Mouse (Mus musculus): ENCODE results near the gene Nat10.

The Nat10 gene

GRCm38 (mm10) chr2:103746096-103746495 is 15.0 kb downstream of the Nat10 start:
- in situ Hi-C loops (cut with MboI, MseI) = loop anchor here (5.0 kb wide), 1 partner anchor 256 kb away; no protein-coding TSS in a partner anchor

GRCm38 (mm10) chr2:103745481-103745880 is 15.6 kb downstream of the Nat10 start:
- in situ Hi-C loops (cut with MboI, MseI) = loop anchor here (5.0 kb wide), 1 partner anchor 257 kb away; no protein-coding TSS in a partner anchor

- in situ Hi-C loops (cut with MboI, MseI) = loop anchor here (5.0 kb wide), 1 partner anchor 272 kb away; no protein-coding TSS in a partner anchor
Measured at GRCm38 (mm10) chr2:103743988-103744387, 17.1 kb downstream of the Nat10 start.

DNA sequence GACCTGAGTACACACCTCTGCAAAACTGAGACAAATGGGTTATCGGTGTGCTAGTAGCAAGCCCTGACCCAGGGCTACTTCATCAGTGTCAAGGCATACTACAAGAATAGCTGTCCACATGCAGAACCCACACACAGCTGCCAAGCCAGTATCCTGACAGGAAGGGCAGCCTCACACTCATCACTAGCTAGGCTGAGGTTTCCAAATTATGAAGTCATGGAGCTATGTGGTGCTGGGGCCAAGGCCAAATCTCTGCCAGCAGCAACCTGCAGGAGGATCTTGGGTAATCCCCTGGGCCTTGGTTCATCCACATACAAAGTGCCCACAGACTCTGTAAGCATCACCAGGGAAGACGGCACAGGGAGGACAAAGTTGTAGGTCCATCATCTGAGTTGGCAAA is 17.5 kb downstream of the Nat10 start:
- in situ Hi-C loops (cut with MboI, MseI) = loop anchor here (5.0 kb wide), 1 partner anchor 271 kb away; no protein-coding TSS in a partner anchor

DNA sequence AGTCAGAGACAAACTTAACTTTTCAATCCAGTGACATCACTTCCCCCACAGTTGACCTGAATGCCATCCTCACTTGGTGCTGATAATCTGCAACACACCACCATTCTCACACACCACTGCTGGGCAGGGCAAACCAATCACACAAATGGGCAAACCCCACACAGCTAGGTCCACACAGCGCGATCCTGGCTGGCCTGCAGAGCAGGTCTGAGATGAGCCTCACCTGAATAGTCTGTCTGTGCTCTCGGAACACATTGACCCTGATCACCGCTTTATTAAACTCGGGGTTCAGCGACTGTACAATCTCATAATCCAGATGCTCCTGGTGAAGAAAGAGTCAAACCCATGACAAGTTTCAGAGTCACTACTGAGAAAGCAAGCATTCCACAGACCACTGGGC is 18.2 kb downstream of the Nat10 start:
- in situ Hi-C loops (cut with MboI, MseI) = loop anchor here (5.0 kb wide), 1 partner anchor 271 kb away; no protein-coding TSS in a partner anchor

- in situ Hi-C loops (cut with MboI, MseI) = no loop called here
Measured at GRCm38 (mm10) chr2:103731423-103731822, 29.6 kb downstream of the Nat10 start.

DNA sequence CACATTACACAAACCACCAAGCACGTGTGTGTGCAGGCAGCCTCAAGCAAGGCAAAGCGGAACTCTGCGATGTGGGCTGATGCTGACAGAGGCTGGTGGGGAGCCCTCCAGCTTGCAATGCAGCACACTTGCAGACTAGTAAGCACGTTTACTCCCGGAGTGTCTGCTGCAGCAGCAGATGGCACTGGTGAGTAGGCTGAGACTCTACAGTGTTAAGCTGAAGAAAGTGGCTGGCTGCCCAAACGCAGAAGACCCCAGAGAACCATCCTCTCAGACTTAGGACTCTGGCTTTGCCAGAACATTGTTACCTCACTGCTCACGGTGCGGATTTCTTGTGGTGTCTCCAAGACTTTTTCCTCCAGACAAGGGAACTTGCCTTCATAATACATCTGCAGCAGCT is 30.1 kb downstream of the Nat10 start:
- in situ Hi-C loops (cut with MboI, MseI) = no loop called here

GRCm38 (mm10) chr2:103728027-103728540 is 33.0 kb downstream of the Nat10 start:
- in situ Hi-C loops (cut with MboI, MseI) = no loop called here

DNA sequence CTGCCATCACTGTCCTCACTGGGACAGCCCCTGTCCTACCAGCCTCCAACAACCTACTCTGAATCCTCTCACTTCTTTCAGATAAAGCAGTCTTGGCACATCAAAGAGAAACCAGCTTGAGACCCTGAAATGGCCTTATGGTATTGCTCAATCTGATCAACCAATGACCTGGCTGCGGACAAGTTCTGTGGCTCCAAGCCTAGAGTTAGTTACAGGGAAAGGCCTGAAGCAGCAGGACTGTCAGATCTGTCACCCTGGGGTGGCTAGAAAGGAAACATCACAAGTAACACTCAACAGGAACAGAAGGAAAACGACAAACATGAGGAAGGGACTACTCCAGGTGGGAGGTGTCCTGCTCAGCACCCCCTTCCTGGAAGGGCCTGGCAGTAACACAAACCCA is 36.5 kb downstream of the Nat10 start:
- in situ Hi-C loops (cut with MboI, MseI) = loop anchor here (5.0 kb wide), 1 partner anchor 162 kb away; no protein-coding TSS in a partner anchor

- in situ Hi-C loops (cut with MboI, MseI) = no loop called here
Measured at GRCm38 (mm10) chr2:103719292-103719646, 41.8 kb downstream of the Nat10 start.

- in situ Hi-C loops (cut with MboI, MseI) = no loop called here
Measured at GRCm38 (mm10) chr2:103718594-103719291, 42.3 kb downstream of the Nat10 start.

DNA sequence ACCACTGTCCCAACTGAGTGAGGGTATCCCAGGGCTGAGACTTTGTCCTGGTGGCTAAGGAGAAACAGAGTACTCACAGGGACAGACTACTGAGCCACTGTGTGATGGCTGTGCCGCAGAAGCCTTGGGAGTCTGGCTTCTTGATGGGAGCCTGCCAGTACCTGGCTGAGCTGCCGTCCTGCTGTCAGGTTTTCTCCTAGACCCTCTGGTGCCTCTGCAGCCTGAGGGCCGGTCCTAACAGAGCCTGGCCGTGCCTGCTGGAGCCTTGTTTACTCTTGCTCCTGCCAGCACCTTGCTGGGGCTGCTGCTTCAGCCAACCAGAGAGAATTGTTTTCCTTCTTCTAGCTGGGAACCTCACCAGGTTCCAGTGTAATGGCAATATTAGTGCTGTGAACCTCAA is 46.7 kb downstream of the Nat10 start:
- in situ Hi-C loops (cut with MboI, MseI) = no loop called here

- in situ Hi-C loops (cut with MboI, MseI) = no loop called here
Measured at GRCm38 (mm10) chr2:103713831-103714230, 47.2 kb downstream of the Nat10 start.

- in situ Hi-C loops (cut with MboI, MseI) = no loop called here
Measured at GRCm38 (mm10) chr2:103710849-103711248, 50.2 kb downstream of the Nat10 start.

GRCm38 (mm10) chr2:103707056-103707776 is 53.9 kb downstream of the Nat10 start:
- in situ Hi-C loops (cut with MboI, MseI) = no loop called here

- in situ Hi-C loops (cut with MboI, MseI) = no loop called here
Measured at GRCm38 (mm10) chr2:103706226-103706625, 54.8 kb downstream of the Nat10 start.

GRCm38 (mm10) chr2:103705826-103706225 is 55.2 kb downstream of the Nat10 start:
- in situ Hi-C loops (cut with MboI, MseI) = no loop called here

- in situ Hi-C loops (cut with MboI, MseI) = no loop called here
Measured at GRCm38 (mm10) chr2:103703865-103704264, 57.2 kb downstream of the Nat10 start.

DNA sequence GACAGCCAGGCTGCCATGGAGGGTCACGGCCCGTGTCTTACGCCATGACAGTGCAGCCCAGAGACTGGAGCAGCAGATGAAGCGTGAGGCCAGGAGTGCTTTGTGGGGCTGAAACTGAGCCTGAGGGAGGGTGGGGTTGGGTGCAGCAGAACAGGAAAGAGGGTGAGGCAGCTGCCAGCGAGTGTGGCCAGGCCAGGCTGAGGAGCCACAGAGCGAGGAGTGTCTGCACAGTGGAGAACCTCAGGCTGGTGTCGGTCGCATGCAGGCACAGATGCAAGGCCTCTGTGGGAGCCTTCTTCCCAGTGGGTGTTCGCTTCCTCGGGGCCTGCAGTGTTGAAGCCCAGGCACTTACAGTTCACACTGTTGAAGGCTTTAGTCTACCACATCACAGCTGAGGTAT is 57.7 kb downstream of the Nat10 start:
- in situ Hi-C loops (cut with MboI, MseI) = no loop called here

DNA sequence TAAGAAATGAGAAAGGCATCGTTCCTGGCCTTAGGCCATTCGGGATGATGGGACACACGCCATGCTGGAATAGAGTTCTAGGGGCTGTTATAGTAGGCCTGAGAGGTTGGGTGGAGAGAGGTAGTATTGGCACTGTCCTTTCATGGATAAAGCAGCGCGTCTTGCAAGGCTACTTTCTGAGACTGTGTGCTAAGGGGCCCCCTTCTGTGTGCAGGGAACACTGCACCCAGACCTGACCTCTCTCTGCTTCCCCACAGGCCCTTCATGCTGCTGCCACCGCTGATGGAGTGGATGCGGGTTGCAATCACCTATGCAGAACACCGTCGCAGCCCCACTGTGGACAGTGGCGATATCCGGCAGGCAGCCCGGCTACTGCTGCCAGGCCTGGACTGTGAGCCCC is 60.6 kb downstream of the Nat10 start:
- in situ Hi-C loops (cut with MboI, MseI) = no loop called here

GRCm38 (mm10) chr2:103696177-103696576 is 64.9 kb downstream of the Nat10 start:
- in situ Hi-C loops (cut with MboI, MseI) = no loop called here

GRCm38 (mm10) chr2:103694777-103695563 is 66.1 kb downstream of the Nat10 start:
- in situ Hi-C loops (cut with MboI, MseI) = loop anchor here (5.0 kb wide), 1 partner anchor 857 kb away; no protein-coding TSS in a partner anchor
